Mouse (Mus musculus) ES-E14 (cell line): ENCODE measurements around the gene Slc1a3. TPM values are rescaled to one million over a fixed set of nuclear protein-coding genes. Genes with fewer than 3 reads are reported as not detected.

ENCODE experiments used
- DNase-seq: peaks from one replicate; pipeline ENCODE4 v3.0.0-alpha.2; 2013; ENCODE audit warnings: low read depth, low spot score
- H3K27ac ChIP-seq: 2 replicates; pipeline ENCODE4 v1.5.1; 2012; ENCODE audit warnings: low read depth, mild to moderate bottlenecking, low read length, moderate library complexity, mixed read lengths; ENCODE audit not compliant: poor library complexity, insufficient read depth, severe bottlenecking
- H3K36me3 ChIP-seq: 2 replicates; pipeline ENCODE4 v1.6.1; 2012; ENCODE audit warnings: mild to moderate bottlenecking, low read length, moderate library complexity, mixed read lengths; ENCODE audit not compliant: control insufficient read depth, poor library complexity, insufficient read depth, severe bottlenecking
- H3K4me1 ChIP-seq, 2 experiments: fragments of 150-350 bp in 1 of 2; sonication (generic) in 1 of 2; 2 replicates each; pipeline ENCODE4 v1.6.1; 2012; ENCODE audit warnings: low read length in 2 of 2, mild to moderate bottlenecking in 1 of 2, mixed read lengths in 1 of 2; ENCODE audit not compliant: control insufficient read depth in 2 of 2, insufficient read depth in 2 of 2, poor library complexity in 1 of 2
- H3K4me3 ChIP-seq, 2 experiments: fragments of 150-350 bp in 1 of 2; sonication (generic) in 1 of 2; 2 replicates each; pipeline ENCODE4 v1.5.1; 2012; ENCODE audit warnings: low read length in 2 of 2, low read depth in 1 of 2, mild to moderate bottlenecking in 1 of 2, mixed read lengths in 1 of 2; ENCODE audit not compliant: insufficient read depth in 1 of 2, poor library complexity in 1 of 2, severe bottlenecking in 1 of 2
- H3K9ac ChIP-seq: 2 replicates; pipeline ENCODE4 v1.6.1; 2012; ENCODE audit warnings: low read depth, mild to moderate bottlenecking, low read length, mixed read lengths; ENCODE audit not compliant: poor library complexity, insufficient read depth, severe bottlenecking
- H3K9me3 ChIP-seq: fragments of 150-350 bp; sonication (generic); 2 replicates; pipeline ENCODE4 v1.6.1; 2012; ENCODE audit warnings: low read depth, mild to moderate bottlenecking, low read length; ENCODE audit not compliant: control insufficient read depth, insufficient read depth
- CHD2 ChIP-seq: IDR thresholded peaks from 2 replicates; pipeline ENCODE4 v1.6.1; 2014; ENCODE audit warnings: mild to moderate bottlenecking, low read depth, low read length, inconsistent platforms
- HCFC1 ChIP-seq: IDR thresholded peaks from 2 replicates; pipeline ENCODE4 v1.6.1; 2012; ENCODE audit warnings: low read length, inconsistent platforms, borderline replicate concordance; ENCODE audit not compliant: insufficient read depth
- MAFK ChIP-seq: IDR thresholded peaks from 2 replicates; pipeline ENCODE4 v1.6.1; 2014; ENCODE audit warnings: mild to moderate bottlenecking, low read depth, low read length, inconsistent platforms; ENCODE audit not compliant: insufficient read depth
- ZC3H11A ChIP-seq: IDR thresholded peaks from 2 replicates; pipeline ENCODE4 v1.6.1; 2012; ENCODE audit warnings: low read depth, mild to moderate bottlenecking, inconsistent platforms, low read length, borderline replicate concordance
- ZNF384 ChIP-seq: IDR thresholded peaks from 2 replicates; pipeline ENCODE4 v1.6.1; 2012; ENCODE audit warnings: low read depth, low read length, inconsistent platforms
- in situ Hi-C, 2 experiments: fragments of 600-800 bp; cut with MboI; formaldehyde crosslinking; loops; one replicate each; pipeline ENCODE4 v1.15.1; 2025; ENCODE audit warnings: low sequenced_read_pairs in 2 of 2, inconsistent platforms in 1 of 2; ENCODE audit not compliant: unreplicated experiment in 2 of 2
- total RNA-seq: library from RNA; depleted of rRNA; stranded (reverse); fragments of 300-350 nt; gene quantifications from 2 replicates; pipeline ENCODE4 v1.2.3, GENCODE M21; 2012

The Slc1a3 gene
- total RNA-seq, 1 experiment = 17.8 TPM

GRCm38 (mm10) chr15:8627097-8627537 is 83.4 kb downstream of the Slc1a3 start:
- H3K36me3 ChIP-seq = no peaks in the 10 kb centered on the region
- in situ Hi-C loops = no loop called here
- no peak overlapping the region for H3K27ac ChIP-seq
- peak; percentile 50 for DNase-seq
- H3K9ac ChIP-seq = no peak overlapping the region
- H3K4me1 ChIP-seq = 0 out of 4 replicates have a peak, but pooled peaks cover 0 to 2% of the 10 kb centered on the region in 2 experiments
- TF ChIP-seq ZC3H11A (peak; percentile 69; the same call in 1 of the 2 replicates), CHD2 (no peak)
- peak overlapping the region in 1 of 2 experiments; percentile 52; a peak in 2 of 4 replicates for H3K4me3 ChIP-seq
- H3K9me3 ChIP-seq = no peaks in the 10 kb centered on the region

- TF ChIP-seq MAFK (no peak), HCFC1 (no peak), ZC3H11A (no peak), ZNF384 (no peak), CHD2 (no peak)
- DNase-seq = no peak
- in situ Hi-C loops = no loop called here
These were observed 85.2 kb downstream of the Slc1a3 start for GRCm38 (mm10) chr15:8625370-8625769.

GRCm38 (mm10) chr15:8623879-8624278 is 86.7 kb downstream of the Slc1a3 start:
- no peak for TF ChIP-seq HCFC1
- TF ChIP-seq ZC3H11A = peak; percentile 30; the same call in 1 of the 2 replicates
- no peak for DNase-seq
- Histone ChIP-seq H3K4me3 (no peak overlapping the region), H3K4me1 (peaks cover 0 to 1% of the 10 kb centered on the region in 2 experiments; a peak in 1 of 4 replicates), H3K36me3 (no peaks in the 10 kb centered on the region), H3K9me3 (no peaks in the 10 kb centered on the region), H3K9ac (no peak overlapping the region), H3K27ac (no peak overlapping the region)
- in situ Hi-C loops = no loop called here

More at GRCm38 (mm10) chr15:8625370-8625769, 85.2 kb downstream of the Slc1a3 start:
- no peaks in the 10 kb centered on the region for H3K36me3 ChIP-seq
- no peak overlapping the region for H3K27ac ChIP-seq
- H3K9ac ChIP-seq = no peak overlapping the region
- H3K9me3 ChIP-seq = no peaks in the 10 kb centered on the region
- 0 out of 4 replicates have a peak, but pooled peaks cover 0 to 2% of the 10 kb centered on the region in 2 experiments for H3K4me1 ChIP-seq
- no peak overlapping the region for H3K4me3 ChIP-seq

GRCm38 (mm10) chr15:8619479-8620026 is 91.0 kb downstream of the Slc1a3 start:
- Histone ChIP-seq H3K27ac (no peak overlapping the region), H3K9ac (no peak overlapping the region), H3K4me3 (no peak overlapping the region), H3K4me1 (peaks cover 0 to 1% of the 10 kb centered on the region in 2 experiments; a peak in 1 of 4 replicates), H3K36me3 (no peaks in the 10 kb centered on the region), H3K9me3 (no peaks in the 10 kb centered on the region)
- in situ Hi-C loops = no loop called here
- DNase-seq = no peak
- TF ChIP-seq MAFK = no peak
- TF ChIP-seq CHD2 = no peak
- TF ChIP-seq ZNF384 = no peak
- TF ChIP-seq ZC3H11A = no peak
- TF ChIP-seq HCFC1 = no peak

GRCm38 (mm10) chr15:8616290-8616689 is 94.3 kb downstream of the Slc1a3 start:
- no peak for DNase-seq
- no peak overlapping the region for H3K9ac ChIP-seq

More at GRCm38 (mm10) chr15:8616290-8616689, 94.3 kb downstream of the Slc1a3 start:
- TF ChIP-seq ZC3H11A (no peak), ZNF384 (no peak), HCFC1 (no peak), MAFK (no peak), CHD2 (no peak)
- in situ Hi-C loops = no loop called here
- no peaks in the 10 kb centered on the region for H3K36me3 ChIP-seq
- no peaks in the 10 kb centered on the region for H3K9me3 ChIP-seq
- H3K4me1 ChIP-seq = peaks cover 0 to 1% of the 10 kb centered on the region in 2 experiments; a peak in 1 of 4 replicates
- H3K27ac ChIP-seq = no peak overlapping the region
- H3K4me3 ChIP-seq = no peak overlapping the region
